Mouse (Mus musculus) left cerebral cortex, adult 8-10 months (tissue): Measurements from ENCODE around the gene Map2k2. TPM values are rescaled to one million over a fixed set of nuclear protein-coding genes. Genes with fewer than 3 reads are reported as not detected.

Experiments
- DNase-seq, 2 experiments: peaks; one replicate each; pipeline ENCODE4 v3.0.0; 2022; ENCODE audit warnings: low spot score in 2 of 2
- total RNA-seq, 4 experiments: library from RNA; stranded (reverse); gene quantifications; 2 replicates each; pipeline ENCODE4 v1.2.4; 2022

Gene Map2k2
- total RNA-seq, 4 experiments from 2014 or later: 121 to 132 (median 126) TPM

DNA sequence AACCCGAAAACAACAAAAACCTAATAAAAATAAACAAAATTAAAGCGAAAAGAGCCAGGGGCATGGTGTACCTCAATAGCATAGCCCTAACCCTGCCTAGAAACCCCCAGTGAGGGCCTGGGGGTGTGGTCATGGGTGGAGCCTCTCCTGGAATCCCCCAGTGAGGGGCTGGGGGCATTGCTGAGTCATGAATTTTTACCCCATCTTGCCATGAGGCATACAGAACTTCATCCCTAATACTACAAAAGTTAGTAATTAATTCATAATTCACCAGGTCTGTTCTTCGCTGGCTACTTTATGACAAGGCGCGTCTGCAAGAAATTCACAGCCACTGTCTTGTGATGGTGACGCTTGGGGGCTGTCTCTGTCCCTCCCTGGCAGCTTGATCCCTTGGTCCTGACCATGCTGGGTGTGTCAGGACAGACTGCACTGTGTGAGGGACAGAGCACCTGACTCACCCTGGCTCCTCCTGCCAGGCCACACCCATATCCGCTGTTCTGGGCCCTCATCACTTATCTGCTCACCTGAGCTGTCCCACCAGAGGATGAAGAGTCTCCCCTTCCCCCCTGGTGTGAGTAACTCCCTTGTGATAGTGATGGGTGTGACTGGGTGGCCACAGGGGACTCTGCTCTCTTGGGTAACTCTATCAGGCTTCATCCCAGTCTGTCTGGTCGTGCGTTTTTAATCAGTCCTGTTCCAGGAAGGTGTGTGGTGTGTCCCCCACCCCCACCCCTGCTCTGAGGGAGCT, 10.6 kb upstream of the Map2k2 start:
- no peak for DNase-seq

DNA sequence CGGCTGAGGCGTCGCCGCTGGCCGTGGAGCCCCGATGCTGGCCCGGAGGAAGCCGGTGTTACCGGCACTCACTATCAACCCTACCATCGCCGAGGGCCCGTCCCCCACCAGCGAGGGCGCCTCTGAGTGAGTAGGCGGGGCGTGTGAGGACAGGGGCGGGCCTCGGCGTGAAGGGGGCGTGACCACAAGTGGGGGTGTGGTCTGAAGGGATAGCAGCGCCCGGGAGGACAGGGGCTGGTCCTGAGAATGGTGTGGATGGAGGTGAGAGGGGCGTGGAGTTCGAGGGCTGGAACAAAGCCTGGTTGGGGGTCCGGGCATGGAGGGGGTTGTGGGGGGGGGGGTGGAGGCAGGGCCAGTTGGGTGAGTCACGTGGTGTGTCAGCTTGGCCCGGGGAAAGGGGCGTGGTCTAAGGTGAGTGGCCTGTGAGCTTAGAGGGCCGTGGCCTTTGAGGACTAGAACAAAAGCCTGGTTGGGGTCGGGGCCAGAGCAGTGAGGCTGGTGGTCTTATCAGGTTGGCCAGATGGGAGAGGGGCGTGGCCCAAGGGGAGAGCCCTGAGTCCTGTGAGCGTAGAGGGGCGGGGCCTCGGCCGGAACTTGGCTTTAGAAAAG, 502 bp downstream of the Map2k2 start:
- peak in 1 of 2 experiments; percentile 80 for DNase-seq

DNA sequence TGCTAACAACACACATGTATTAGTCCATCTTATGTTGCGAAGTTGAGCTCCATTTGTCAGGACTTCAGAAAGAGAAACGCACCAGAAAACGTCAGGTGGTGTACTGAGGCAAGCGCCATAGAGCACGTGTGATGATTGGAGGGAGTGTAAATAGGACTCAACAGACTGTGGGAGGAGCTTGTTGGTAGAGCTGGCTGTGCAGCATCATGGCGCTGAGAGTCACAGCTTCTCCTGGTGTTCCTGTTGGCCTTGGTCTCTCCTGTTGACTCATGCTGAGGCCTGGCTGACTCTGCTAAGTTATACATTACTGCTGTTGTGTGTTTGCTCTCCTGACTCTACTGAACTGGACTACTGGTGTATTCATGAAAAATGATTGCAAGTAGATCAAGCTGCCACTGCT, 7.2 kb downstream of the Map2k2 start:
- DNase-seq: no peak

DNA sequence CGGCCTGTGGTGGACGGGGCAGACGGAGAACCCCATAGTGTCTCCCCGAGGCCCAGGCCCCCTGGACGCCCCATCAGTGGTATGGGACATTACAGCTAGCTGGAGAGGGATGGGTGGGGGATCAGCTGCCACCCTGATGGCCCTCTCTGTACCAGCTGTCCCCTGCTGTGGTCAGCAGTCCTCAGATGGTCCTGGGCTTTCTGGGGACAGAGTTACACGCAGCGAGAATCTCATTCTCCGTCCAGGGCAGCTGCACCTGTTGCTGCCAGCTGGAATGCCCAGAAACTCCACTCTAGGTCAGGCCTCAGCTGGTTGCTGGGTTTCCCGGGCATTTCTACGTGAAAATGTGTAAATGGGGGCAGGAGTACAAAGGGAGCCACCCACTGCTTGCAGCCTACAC, 13.9 kb downstream of the Map2k2 start:
- no peak for DNase-seq

DNA sequence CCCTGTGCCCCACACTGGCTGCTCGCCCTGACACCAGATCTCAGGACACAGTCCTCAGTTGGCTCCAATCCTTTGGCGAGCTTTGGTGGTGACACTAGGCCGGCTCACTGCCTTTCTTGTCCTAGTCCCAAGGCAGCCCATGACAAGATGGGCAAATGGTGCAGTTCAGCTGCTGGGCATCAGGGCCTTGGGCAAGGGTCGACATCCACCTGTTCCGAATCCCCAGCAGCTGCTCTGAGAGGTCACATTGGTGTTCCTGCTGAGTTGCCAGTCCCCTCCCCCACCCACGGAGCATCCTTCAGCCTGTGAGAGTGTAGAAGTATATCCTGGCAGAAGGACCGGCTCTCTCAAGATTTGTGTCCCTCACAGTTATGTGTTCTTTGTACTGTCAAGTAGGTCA, 14.9 kb downstream of the Map2k2 start:
- no peak for DNase-seq

DNA sequence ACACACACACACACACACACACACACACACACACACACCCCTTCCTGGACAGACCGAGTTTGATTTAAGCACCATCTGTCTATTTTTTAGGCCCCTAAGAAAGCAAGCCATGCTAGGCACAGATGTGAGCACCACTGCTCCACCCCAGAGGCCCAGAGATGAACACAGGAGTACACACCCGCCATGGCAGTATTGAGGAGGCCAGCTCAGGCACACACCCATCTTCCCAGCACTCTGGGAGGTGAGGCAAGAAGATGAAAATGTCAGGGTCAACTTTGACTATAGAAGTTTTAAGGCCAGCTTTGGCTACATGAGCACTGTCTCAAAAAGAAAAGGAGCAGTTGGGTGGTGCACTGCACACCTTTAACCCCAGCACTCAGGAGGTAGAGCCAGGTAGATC, 17.2 kb downstream of the Map2k2 start:
- no peak for DNase-seq

DNA sequence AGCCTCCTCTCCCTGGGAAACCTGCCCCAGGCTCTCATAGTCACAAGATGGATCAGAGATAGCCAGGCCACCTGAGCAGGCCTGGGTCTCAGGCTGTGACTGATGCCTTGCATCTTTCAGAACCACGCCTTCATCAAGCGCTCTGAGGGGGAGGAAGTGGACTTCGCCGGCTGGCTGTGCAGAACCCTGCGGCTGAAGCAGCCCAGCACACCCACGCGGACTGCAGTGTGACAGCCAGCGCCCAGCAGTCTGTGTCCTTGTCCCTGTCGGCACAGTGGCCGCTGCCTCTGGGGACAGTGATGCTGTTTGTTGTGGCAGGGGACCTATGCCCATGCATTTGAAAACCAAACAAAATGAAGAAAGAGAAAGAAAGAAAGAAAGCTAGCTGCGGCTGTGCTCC, 17.8 kb downstream of the Map2k2 start:
- DNase-seq: no peak

DNA sequence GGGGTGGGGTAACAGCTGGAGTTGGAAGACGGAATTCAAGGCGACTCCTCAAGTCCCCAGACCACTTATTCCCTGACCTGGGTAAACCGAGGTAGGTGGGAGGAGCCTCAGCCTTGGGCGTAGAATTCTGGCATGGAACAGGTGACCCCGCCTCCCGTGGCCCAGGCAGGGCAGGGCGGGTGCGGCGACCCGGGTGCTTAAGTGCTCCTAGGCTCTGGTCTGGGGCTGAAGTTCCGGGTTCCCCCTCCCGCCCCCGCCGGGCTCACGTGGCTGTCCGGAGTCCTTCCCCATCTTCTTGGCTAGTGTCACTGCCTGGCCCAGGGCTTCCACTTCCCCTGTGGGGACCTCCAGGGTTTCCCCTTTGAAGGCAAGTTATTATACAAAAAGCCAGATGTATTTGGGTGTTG, 28.5 kb downstream of the Map2k2 start:
- no peak for DNase-seq

DNA sequence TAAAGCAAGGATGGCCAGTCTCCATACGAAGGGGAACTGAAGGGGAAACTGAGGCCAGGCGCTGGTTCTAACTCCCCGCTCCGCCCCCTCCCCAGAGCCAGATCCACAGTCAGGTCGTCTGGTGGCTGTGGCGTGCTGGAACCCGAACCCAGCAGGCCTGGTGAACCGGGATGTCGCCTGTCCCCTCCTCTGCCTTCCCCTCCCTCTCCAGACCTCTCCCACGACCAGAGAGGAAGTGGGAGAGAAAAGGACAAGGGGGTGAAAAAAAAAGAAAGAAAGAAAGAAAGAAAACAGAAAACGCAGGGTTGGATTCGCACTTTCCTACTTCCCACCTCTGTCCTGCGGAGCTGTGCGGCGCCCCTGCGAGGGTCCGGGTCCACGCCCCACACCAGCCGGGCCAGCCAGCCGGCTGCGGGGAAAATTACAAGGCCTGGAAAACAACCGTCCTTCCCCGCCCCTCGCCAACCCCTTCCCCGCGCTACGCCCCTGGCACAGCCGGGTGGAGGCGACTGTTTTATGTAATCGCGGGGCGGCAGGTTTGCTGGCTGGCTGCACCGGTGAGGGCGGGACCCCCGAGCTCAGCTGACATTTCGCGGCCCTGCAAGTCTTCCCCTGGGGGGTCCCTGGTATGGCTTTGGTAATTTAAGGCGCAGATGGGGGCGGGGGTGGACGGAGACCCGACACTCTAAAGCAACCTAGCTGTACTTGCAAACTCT, 29.4 kb downstream of the Map2k2 start, which contains the start of gene Zbtb7a:
Gene Zbtb7a, plus strand, starts transcription at position 255 of the 716 bp plus-strand sequence.
- no peak for DNase-seq

DNA sequence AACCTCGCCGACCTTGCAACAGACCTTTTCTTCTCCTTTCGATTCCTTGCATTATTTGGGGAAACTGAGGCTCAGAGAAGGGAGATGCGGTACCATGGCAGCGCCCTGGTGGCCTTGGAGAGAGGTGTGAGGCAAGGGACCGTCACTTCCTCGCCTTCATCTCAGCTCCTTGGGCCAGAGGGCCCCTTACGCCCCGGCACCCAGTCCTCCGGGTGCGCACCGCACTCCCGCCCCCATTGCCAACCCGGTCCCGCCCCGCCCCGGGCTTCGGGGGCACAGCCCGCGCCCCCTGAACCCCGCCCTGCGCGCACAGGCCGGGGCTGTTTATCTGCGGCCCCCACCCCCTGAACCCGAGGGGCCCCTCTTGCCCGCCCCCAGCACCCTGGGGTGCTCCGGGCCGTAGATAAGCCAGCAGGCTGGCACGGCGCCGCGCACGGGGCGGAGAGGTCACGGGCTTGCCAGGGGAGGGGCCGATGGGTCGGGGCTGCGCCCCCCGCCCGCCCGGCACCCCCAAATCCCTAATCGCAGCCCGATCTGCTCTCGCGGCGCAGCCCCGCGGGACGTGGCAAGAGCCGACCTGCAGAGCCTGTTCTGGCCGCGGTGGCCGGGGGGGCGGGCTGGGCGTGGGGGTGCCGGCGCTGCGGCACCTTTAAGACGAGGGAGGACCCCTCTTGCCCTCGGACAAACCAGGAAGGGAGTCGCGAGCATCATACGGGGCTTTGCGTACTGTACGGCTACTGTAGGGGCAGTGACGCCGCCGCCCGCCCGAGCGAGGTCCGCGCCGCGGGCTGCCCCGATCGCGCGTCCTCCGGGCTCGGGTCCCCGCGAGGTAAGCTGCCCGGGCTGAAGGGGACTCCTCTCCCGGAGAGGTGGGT, 30.4 kb downstream of the Map2k2 start:
- peak; percentile 44 to 63 for DNase-seq

DNA sequence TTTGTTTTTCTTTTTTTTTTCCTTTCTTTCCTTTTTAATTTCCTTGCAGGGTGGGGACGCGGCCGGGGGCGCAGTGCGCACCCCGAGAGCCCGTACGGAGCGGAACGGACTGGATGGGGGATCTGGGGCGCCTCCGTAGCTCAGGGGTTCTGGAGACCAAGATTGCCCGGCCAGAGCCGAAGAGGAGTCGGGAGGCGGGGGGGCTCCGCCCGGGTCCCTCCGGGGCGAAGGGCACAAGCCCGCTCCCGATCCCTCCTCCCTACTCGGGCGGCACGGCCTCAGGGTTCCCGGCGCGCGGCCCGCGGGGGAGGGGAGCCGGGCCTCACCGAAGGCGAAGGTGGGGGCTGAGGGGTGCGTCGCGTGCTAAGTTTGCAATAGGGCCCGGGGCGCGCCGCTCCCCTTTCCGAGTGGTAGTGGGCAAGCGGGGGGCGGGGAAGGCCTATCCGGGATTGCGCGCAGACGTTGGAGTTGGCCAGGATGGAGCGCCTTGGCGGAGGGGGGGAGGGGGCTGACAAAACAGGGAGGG, 31.1 kb downstream of the Map2k2 start:
- peak; percentile 66 to 80 for DNase-seq

DNA sequence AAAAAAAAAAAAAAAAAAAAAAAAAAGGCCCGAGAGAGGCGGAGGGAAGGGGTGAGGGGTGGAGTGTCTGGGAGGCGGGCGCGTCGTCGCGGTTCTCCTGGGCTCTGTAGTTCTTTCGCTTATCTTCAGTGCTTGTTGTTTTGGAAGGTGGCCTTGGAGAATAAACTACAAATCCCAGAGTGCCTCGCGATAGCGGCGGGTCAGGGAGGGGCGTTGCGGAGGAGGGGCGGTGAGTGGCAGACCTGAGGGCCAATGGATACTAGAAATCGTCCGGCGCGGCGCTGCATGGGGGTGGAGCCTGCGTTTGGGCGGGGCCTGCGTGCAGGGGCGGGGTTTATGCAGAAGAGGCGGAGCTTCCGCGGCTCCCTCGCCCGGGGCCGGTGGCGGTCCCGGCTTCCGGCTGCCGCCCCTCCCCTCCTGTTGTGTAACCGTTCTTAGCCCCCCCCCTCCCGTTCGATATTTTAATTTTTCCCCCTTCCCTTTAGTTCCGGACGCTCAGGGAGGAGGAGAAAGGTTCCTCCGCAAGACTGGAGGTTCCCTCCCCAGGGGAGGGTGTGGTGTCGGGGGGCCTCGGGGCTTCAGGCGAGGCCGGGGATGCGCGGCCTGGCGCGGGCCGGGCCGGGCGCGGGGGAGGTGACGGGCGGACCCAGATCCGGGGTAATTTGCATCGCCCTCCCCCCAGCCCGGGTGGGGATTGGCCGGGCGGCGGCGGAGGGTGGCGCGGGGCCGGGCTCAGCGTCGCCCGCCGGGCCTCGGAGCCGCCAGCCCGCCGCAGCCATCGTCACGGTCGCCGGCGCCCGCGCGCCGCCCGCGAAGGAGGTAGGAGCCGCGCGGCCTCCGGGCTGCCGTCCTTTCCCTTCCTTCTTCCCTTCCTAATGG, 31.8 kb downstream of the Map2k2 start:
- DNase-seq: peak; percentile 99

DNA sequence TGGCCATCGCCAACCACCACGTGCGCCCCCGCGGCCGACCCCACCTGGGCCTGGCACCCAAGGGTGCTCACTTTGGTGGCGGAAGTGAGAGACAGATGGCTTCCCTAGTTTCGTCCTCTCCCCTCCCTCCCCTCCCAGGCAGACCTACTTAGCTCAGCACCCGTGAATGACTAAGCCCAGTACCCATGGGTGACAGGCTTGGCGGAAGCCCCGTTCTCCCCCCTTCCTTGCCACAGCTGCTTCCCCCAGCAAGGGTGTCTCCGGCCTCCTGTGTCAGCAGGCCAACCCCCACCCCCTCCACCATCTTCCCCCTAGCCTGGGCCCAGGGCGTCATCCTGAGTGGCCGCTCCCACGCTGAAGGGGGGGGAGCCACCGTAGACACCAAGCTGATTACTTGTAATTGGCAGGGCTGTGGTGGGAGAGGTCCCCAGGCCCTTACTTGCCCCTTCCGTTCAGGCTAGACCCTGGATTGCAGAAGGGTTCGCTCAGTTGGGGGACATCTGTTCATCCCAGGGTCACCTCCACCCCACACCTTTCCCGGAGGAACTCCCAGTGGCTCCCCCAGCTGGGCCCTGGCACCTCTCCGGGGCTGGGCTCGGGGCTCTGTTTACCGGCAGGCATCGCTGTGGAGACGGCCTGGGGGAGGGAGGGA, 32.5 kb downstream of the Map2k2 start:
- DNase-seq: no peak

DNA sequence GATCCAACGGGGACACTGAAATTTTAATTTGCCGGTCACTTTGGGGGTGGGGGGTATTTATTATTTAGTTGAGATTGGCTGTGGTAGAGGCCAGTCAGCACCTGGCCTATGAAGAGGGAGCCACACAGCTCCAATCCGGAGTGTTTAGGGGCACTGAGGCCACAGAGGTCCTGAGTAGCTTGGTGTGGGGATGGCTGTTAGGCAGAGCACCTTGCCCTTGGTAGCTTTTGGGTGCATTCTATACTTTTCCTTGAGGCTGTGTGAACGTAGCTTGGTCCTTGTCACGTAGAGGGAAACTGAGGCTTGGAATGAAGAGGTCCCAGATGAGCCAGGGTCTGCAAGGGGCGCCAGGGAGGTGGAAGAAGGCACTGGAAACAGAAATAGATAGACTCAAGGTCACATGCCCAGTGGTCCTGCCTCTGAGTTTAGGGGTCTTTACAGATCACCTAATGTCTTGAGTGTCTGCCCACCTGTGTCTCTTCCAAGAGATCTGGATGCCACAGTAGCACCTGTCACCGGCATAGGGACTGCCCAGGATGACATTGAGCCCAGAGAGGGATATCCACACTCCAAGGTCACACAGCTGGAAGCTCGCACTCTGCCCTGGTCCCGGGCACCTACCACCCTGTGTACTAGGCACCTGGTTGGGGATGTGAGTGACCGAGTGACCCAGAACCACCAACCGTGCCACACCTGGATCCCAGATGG, 33.3 kb downstream of the Map2k2 start:
- DNase-seq: no peak

DNA sequence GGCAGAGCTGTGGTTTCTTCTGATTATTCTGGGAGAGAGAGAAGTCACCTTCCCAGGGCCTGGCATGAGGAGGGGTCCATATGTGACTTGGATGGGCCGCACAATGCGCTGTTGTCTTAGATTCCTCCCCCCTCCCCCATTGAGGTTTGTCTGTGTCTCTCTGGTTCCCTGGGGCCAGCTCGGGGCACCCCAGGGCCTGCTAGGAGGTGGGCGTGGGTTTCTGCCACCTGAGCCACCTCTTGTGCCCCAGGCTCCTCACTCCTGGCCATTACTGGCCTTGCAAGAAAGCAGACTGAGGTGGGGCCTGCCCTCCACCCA, 33.8 kb downstream of the Map2k2 start:
- DNase-seq: no peak

DNA sequence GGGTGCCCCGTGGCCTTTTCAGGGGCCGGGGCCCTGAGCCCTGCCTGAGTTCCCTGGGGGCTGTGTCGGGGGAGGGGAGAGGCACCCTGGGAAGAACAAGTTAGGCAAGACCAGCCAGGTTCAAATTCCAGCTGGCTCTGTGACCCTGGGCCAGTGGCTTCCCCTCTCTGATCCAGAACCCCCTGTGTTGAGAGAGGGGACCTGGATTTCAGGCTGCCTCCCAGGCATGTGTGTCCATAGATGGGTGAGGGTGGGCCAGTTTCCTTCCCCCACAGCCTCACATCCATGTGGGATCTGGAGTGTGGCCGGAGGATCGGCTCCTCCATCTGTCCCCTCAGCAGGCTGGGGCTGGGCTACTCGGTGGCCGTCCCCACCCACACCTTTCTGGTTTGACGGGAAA, 34.3 kb downstream of the Map2k2 start:
- no peak for DNase-seq

DNA sequence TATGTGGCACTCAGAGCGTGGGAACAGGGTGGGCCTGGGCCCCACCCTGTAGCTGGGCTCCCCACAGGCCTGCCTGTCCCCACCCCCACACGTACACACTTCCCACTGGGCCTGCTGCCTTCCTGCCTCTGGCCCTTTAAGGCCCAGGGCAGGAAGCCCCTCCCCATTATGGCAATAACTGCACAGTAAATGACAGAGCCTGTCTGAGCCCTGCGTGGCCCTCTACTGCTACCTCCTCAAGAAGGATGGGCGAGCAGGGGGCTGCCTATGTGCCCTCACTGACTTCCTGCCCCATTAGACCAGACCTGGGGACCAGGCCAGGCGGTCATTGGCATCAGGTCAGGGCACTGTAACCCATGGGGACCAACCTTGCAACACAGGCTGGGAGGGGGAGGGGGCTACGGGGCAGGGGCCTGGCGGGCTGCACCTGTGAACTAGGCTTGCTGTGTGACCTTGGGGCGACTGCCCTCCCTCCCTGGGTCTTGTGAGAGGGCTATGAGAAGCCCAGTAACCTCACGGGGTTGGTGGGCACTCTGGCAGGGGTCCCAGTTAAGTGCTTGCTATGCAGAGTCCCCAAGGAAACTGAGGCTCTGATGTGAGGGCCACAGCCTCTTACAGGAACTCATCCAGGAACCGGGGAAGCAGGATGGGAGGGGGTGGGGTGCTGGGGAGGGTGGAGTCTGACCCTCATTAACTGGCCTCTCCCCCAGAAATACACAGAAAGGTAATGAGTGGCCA, 35.2 kb downstream of the Map2k2 start:
- DNase-seq: no peak

DNA sequence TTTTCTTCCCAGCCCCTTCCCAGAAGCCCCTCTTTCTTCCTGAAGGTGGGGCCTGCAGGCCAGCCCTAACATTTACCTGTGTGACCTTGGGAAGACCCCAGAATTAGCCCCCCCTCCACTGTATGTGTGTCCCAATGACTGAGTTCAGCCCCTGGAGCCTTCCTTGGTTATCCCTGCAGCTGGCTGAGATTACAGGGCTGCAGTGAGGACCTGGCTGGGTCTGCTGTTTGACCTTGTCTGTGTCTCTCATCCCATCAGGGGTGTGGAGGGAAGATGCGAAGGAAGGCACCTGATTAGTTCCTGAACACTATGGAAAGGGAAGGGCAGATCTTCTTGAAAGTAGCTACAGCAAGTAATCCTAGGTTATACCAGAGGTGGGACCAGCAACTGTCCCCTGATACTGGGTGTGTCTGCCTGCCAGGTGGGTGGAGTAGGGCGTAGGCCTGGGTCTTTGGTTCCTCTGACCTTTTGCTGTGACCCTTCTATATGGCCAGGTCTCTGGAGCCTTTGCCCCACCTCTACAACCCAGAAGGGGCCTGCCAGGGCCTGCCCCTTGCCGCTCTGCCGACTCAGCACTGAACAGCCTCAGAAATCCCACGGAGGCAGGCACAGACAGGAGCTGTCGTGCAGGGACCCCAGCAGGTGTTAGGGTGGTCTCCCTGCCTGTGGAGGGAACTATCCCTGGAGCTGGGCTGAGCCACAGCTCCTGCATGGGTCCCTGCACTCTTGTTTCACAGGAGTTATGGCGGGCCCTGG, 35.9 kb downstream of the Map2k2 start:
- DNase-seq: no peak
